Mouse (Mus musculus): Measurements from ENCODE around the gene Cybb. TPM values are rescaled to one million over a fixed set of nuclear protein-coding genes. Genes with fewer than 3 reads are reported as not detected.

Gene Cybb
- total and polyA plus RNA-seq, 3 experiments, result 46.3 to 126 (median 111) TPM

DNA sequence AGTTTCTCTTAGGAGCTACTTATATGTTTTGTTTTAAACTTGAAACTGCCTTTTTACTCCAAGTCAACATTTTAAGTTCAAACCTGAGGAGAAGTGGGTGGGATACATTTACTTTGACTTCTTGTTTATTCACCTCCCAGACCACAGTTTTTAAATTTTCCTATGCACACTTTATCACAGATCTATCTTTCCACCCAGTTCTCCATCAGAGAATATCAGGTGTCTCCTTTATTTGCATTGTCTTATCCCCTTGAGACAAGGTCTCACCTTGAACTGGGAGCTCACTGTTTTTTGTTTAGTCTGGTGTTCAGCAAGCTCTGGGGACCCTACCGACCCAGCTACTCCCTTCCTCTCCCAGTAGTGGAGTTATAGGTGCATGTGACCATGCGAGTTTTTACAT, 21.7 kb downstream of the Cybb start:
- H3K27me3 ChIP-seq (replicated peaks), result no peaks in the 10 kb centered on the region
- H3K27ac ChIP-seq (ENCODE audit: insufficient read depth, low read depth), result no peak overlapping the region

DNA sequence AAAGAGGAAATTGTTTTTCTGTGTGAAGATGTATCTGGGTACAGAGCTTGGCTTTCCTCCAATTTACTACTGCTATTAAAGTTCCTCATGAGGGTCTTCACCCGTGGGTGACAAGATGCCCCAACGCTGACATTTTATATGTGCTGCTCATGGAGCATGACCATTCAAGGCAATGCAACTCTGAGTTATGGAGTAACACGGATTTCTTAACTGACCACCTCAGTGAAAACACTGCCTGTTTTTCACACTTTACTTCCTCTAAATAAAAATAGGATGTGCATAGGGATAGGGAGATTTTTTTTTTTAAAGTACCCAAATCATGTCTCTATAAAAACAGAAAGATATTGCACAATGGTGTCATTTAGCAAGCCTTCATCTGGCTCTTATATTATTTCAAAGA, 24.9 kb downstream of the Cybb start:
- DNase-seq (ENCODE audit: extremely low read depth), result no peak
- Histone ChIP-seq H3K4me3 (replicated peaks in 1 of 3; ENCODE audit: low read depth in 2 of 3, low read length in 2 of 3, poor library complexity in 1 of 3) (no peak overlapping the region), H3K27ac (ENCODE audit: insufficient read depth, low read depth) (no peak overlapping the region), H3K9ac (ENCODE audit: insufficient read depth, low read depth) (no peak overlapping the region), H3K27me3 (replicated peaks) (no peaks in the 10 kb centered on the region), H3K79me2 (replicated peaks; ENCODE audit: control insufficient read depth, extremely low read depth, insufficient read depth, poor library complexity, severe bottlenecking) (no peaks in the 10 kb centered on the region), H3K36me3 (replicated peaks in 1 of 2; ENCODE audit: control insufficient read depth in 1 of 2, insufficient read depth in 1 of 2, low read length in 1 of 2) (peaks cover 7 to 34% of the 10 kb centered on the region in 2 experiments), H3K4me2 (ENCODE audit: insufficient read depth, low read depth, poor library complexity, severe bottlenecking) (no peak overlapping the region), H3K4me1 (ENCODE audit: control insufficient read depth in 1 of 2, insufficient read depth in 2 of 2) (peaks cover 2 to 28% of the 10 kb centered on the region in 2 experiments; a peak in 2 of 4 replicates), H3K9me3 (replicated peaks; ENCODE audit: low read length) (no peaks in the 10 kb centered on the region)
- TF ChIP-seq MAX (IDR thresholded peaks at IDR 0.05; ENCODE audit: low read length) (no peak), NRF1 (IDR thresholded peaks at IDR 0.05; ENCODE audit: low read depth, low read length) (no peak), NELFE (IDR thresholded peaks at IDR 0.05; ENCODE audit: low read depth, low read length) (no peak), IRF4 (IDR thresholded peaks at IDR 0.05; ENCODE audit: low read depth, low read length) (no peak), ZKSCAN1 (IDR thresholded peaks at IDR 0.05; ENCODE audit: borderline replicate concordance, low read depth, low read length) (no peak), POLR2AphosphoS2 (IDR thresholded peaks at IDR 0.05; ENCODE audit: low read depth, low read length) (no peak), MYC (IDR thresholded peaks at IDR 0.05; ENCODE audit: low read depth, low read length) (no peak), UBTF (IDR thresholded peaks at IDR 0.05; ENCODE audit: low read depth, low read length) (no peak), ZC3H11A (IDR thresholded peaks at IDR 0.05; ENCODE audit: low read depth, low read length) (no peak), ZMIZ1 (IDR thresholded peaks at IDR 0.05; ENCODE audit: low read depth, low read length) (no peak), EP300 (IDR thresholded peaks at IDR 0.05; ENCODE audit: low read length) (no peak), MAFK (IDR thresholded peaks at IDR 0.05; ENCODE audit: insufficient replicate concordance, low read length) (no peak), ETS1 (conservative IDR thresholded peaks at IDR 0.05; ENCODE audit: low read depth, low read length) (no peak), KAT2A (IDR thresholded peaks at IDR 0.05; ENCODE audit: insufficient replicate concordance, low read length) (no peak), USF2 (conservative IDR thresholded peaks at IDR 0.05; ENCODE audit: low read depth, low read length) (no peak)
- dilution Hi-C loops (cut with MboI; ENCODE audit: extremely low pct_ligation_motif_present, extremely low pct_unique_long_range_greater_than_20kb, low sequenced_read_pairs) (no loop called here), in situ Hi-C loops (cut with MboI; ENCODE audit: low pct_ligation_motif_present, low pct_unique_long_range_greater_than_20kb, low sequenced_read_pairs) (no loop called here)

More for the DNA sequence above, 21.7 kb downstream of the Cybb start:
- 0 out of 2 replicates have a peak, but pooled peaks cover 2% of the 10 kb centered on the region for H3K79me2 ChIP-seq (replicated peaks; ENCODE audit: control insufficient read depth, extremely low read depth, insufficient read depth, poor library complexity, severe bottlenecking)
- H3K4me1 ChIP-seq (ENCODE audit: control insufficient read depth in 1 of 2, insufficient read depth in 2 of 2), result peaks cover 2 to 22% of the 10 kb centered on the region in 2 experiments; a peak in 2 of 4 replicates
- in situ Hi-C loops (cut with MboI; ENCODE audit: low pct_ligation_motif_present, low pct_unique_long_range_greater_than_20kb, low sequenced_read_pairs), result no loop called here
- 0 out of 2 replicates have a peak overlapping the region, but pooled peaks have one; percentile 26 for H3K9ac ChIP-seq (ENCODE audit: insufficient read depth, low read depth)
- H3K4me2 ChIP-seq (ENCODE audit: insufficient read depth, low read depth, poor library complexity, severe bottlenecking), result peak overlapping the region; percentile 44; the same call in 1 of the 2 replicates
- no peak overlapping the region for H3K4me3 ChIP-seq (replicated peaks in 1 of 3; ENCODE audit: low read depth in 2 of 3, low read length in 2 of 3, poor library complexity in 1 of 3)
- DNase-seq (ENCODE audit: extremely low read depth), result peak; percentile 48
- dilution Hi-C loops (cut with MboI; ENCODE audit: extremely low pct_ligation_motif_present, extremely low pct_unique_long_range_greater_than_20kb, low sequenced_read_pairs), result no loop called here
- no peaks in the 10 kb centered on the region for H3K9me3 ChIP-seq (replicated peaks; ENCODE audit: low read length)
- TF ChIP-seq CTCF (conservative IDR thresholded peaks at IDR 0.05 in 1 of 2, IDR thresholded peaks at IDR 0.05 in 1 of 2; ENCODE audit: low read depth in 2 of 2, low read length in 2 of 2) (no peak), UBTF (IDR thresholded peaks at IDR 0.05; ENCODE audit: low read depth, low read length) (no peak), EP300 (IDR thresholded peaks at IDR 0.05; ENCODE audit: low read length) (peak; percentile 80), JUND (conservative IDR thresholded peaks at IDR 0.05; ENCODE audit: low read depth, low read length) (no peak), MAX (IDR thresholded peaks at IDR 0.05; ENCODE audit: low read length) (no peak), BHLHE40 (IDR thresholded peaks at IDR 0.05; ENCODE audit: low read depth, low read length) (peak; percentile 40; the same call in 1 of the 2 replicates), ETS1 (conservative IDR thresholded peaks at IDR 0.05; ENCODE audit: low read depth, low read length) (peak; percentile 59), IRF4 (IDR thresholded peaks at IDR 0.05; ENCODE audit: low read depth, low read length) (peak; percentile 20; the same call in 1 of the 2 replicates), E2F4 (IDR thresholded peaks at IDR 0.05; ENCODE audit: insufficient replicate concordance, low read depth, low read length) (no peak)
- H3K36me3 ChIP-seq (replicated peaks in 1 of 2; ENCODE audit: control insufficient read depth in 1 of 2, insufficient read depth in 1 of 2, low read length in 1 of 2), result peaks cover 4 to 22% of the 10 kb centered on the region in 2 experiments

Measured in CH12.LX (cell line).